Mouse (Mus musculus) midbrain, embryonic 16.5 days (tissue): ENCODE results near the gene Wnt2. TPM values are rescaled to one million over a fixed set of nuclear protein-coding genes. Genes with fewer than 3 reads are reported as not detected.

Experiments used
- ATAC-seq: fragments of 200-750 bp; cut with Nextera tagmentation; 2 replicates; pipeline ENCODE4 v1.8.0; 2017; ENCODE audit warnings: moderate TSS enrichment
- H3K27ac ChIP-seq: fragments of 300-500 bp; sonication (generic); 2 replicates; pipeline ENCODE4 v1.5.1; 2014; ENCODE audit warnings: mild to moderate bottlenecking, low read length, mixed read lengths
- H3K27me3 ChIP-seq: fragments of 300-500 bp; sonication (generic); 2 replicates; pipeline ENCODE4 v1.6.1; 2014; ENCODE audit warnings: low read depth, low read length, mixed read lengths; ENCODE audit not compliant: control insufficient read depth, insufficient read depth
- H3K36me3 ChIP-seq: fragments of 300-500 bp; sonication (generic); 2 replicates; pipeline ENCODE4 v1.6.1; 2014; ENCODE audit warnings: mild to moderate bottlenecking, low read length, moderate library complexity, mixed read lengths; ENCODE audit not compliant: control insufficient read depth, insufficient read depth
- H3K4me1 ChIP-seq: fragments of 300-500 bp; sonication (generic); 2 replicates; pipeline ENCODE4 v1.6.1; 2014; ENCODE audit warnings: mild to moderate bottlenecking, low read length, mixed read lengths; ENCODE audit not compliant: control insufficient read depth, insufficient read depth
- H3K4me2 ChIP-seq: fragments of 300-500 bp; sonication (generic); 2 replicates; pipeline ENCODE4 v1.6.1; 2014; ENCODE audit warnings: mild to moderate bottlenecking, low read length, mixed read lengths
- H3K4me3 ChIP-seq: fragments of 300-500 bp; sonication (generic); 2 replicates; pipeline ENCODE4 v1.5.1; 2014; ENCODE audit warnings: low read depth, mild to moderate bottlenecking, low read length, moderate library complexity, mixed read lengths
- H3K9ac ChIP-seq: fragments of 300-500 bp; sonication (generic); 2 replicates; pipeline ENCODE4 v1.6.1; 2014; ENCODE audit warnings: low read depth, low read length, mixed read lengths
- H3K9me3 ChIP-seq: fragments of 300-500 bp; sonication (generic); replicated peaks from 2 replicates; pipeline ENCODE4 v1.6.1; 2014; ENCODE audit warnings: mild to moderate bottlenecking, low read length, mixed read lengths; ENCODE audit not compliant: control insufficient read depth, poor library complexity, severe bottlenecking
- WGBS: fragments of 180-500 bp; shearing (Covaris S2); extraction: QIAGEN DNeasy Blood & Tissue Kit; methylation state at CpG from one replicate; pipeline ENCODE4 v1.1.7; 2014; 5-methylcytosine and 5-hydroxymethylcytosine counted together
- polyA plus RNA-seq: library from polyadenylated mRNA; unstranded; fragments of >200 nt; fragmentation: Nextera tagmentation; extraction: Ambion mirVana; gene quantifications from 2 replicates; pipeline ENCODE4 v1.2.1, GENCODE M21; 2015

Gene Wnt2
- 0.23 and 0.30 TPM in 2 replicates for polyA plus RNA-seq

- ATAC-seq: peak; percentile 77
- H3K4me1 ChIP-seq: peaks cover 12% of the 10 kb centered on the region; the same call in 1 of the 2 replicates
- WGBS: under 1% methylated on average over 44 of the region's 47 CpGs
- no peak within 1 kb of the TSS for H3K27ac ChIP-seq
- peaks cover 16% of the 10 kb centered on the region for H3K27me3 ChIP-seq
- H3K36me3 ChIP-seq: no peaks in the 10 kb centered on the region
- H3K9ac ChIP-seq: peak within 1 kb of the TSS; percentile 61
- peak within 1 kb of the TSS; percentile 41 for H3K4me3 ChIP-seq
- H3K9me3 ChIP-seq: no peaks in the 10 kb centered on the region
- H3K4me2 ChIP-seq: peak within 1 kb of the TSS; percentile 95
Measured at GRCm38 (mm10) chr6:18029746-18030656, at the start of gene Wnt2. Gene Wnt2, minus strand, starts transcription at chr6:18030585.

- Histone ChIP-seq H3K9me3 (no peaks in the 10 kb centered on the region), H3K27ac (no peak overlapping the region), H3K4me2 (no peak overlapping the region), H3K4me3 (no peak overlapping the region), H3K27me3 (no peaks in the 10 kb centered on the region), H3K36me3 (no peaks in the 10 kb centered on the region), H3K9ac (no peak overlapping the region), H3K4me1 (no peaks in the 10 kb centered on the region)
- WGBS: 26% methylated on average over 1 of the region's 1 CpGs
- no peak for ATAC-seq
Measured at GRCm38 (mm10) chr6:18078615-18079014, 48.2 kb upstream of the Wnt2 start.

- WGBS: 86% methylated on average over 7 of the region's 7 CpGs
- Histone ChIP-seq H3K36me3 (no peaks in the 10 kb centered on the region), H3K4me1 (no peaks in the 10 kb centered on the region), H3K4me2 (no peak overlapping the region), H3K27me3 (no peaks in the 10 kb centered on the region), H3K27ac (no peak overlapping the region), H3K4me3 (no peak overlapping the region), H3K9ac (no peak overlapping the region), H3K9me3 (no peaks in the 10 kb centered on the region)
- no peak for ATAC-seq
Measured at GRCm38 (mm10) chr6:18076986-18077385, 46.6 kb upstream of the Wnt2 start.

DNA sequence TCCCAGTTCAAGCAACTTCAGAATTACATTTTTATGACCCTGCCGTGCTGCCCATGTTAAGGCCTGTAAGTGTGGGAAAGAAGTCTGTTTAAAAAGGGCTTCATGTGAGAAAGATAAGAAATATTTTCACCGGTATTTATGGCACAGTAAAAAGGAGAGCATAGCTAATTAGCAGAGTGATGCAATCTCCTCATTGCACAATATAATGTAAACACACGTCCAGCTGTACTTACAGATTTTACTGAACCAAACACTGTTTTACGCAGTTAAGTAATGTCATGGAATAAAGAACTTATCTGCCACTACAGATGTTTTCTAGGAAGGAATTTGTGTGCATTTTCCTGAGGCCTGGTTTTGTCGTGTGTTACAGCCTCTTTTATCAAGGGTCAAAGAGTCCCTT, 46.2 kb upstream of the Wnt2 start:
- H3K4me2 ChIP-seq: no peak overlapping the region
- no peaks in the 10 kb centered on the region for H3K9me3 ChIP-seq
- no peak for ATAC-seq
- H3K9ac ChIP-seq: no peak overlapping the region
- no peak overlapping the region for H3K27ac ChIP-seq
- H3K36me3 ChIP-seq: no peaks in the 10 kb centered on the region
- no peaks in the 10 kb centered on the region for H3K4me1 ChIP-seq
- no peaks in the 10 kb centered on the region for H3K27me3 ChIP-seq
- H3K4me3 ChIP-seq: no peak overlapping the region
- 76% methylated on average over 5 of the region's 5 CpGs for WGBS

- Histone ChIP-seq H3K4me1 (no peaks in the 10 kb centered on the region), H3K36me3 (no peaks in the 10 kb centered on the region), H3K4me2 (no peak overlapping the region), H3K4me3 (no peak overlapping the region), H3K9ac (no peak overlapping the region), H3K27ac (no peak overlapping the region), H3K27me3 (no peaks in the 10 kb centered on the region), H3K9me3 (no peaks in the 10 kb centered on the region)
- 86% methylated on average over 4 of the region's 4 CpGs for WGBS
- no peak for ATAC-seq
Measured at GRCm38 (mm10) chr6:18057899-18058298, 27.5 kb upstream of the Wnt2 start.

DNA sequence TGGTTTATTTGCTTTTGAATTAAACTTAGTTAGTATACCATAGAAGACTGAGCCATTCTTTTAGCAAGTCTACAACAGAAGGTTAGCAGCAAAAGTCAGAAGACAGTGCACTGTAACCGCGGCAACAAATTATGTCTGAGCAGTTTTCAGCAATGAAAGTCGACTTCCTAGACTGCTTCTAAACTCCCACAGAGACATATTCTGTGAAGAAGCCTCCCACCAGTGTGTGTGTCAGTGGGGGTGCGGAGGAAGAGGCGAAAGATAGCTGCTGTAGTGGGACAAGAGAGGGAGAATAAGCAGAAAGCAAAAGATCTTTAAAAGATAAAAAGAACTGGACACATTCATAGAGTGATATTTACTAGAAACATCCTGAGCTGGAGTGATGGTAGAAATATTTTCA, 21.3 kb upstream of the Wnt2 start:
- 41% methylated on average over 5 of the region's 5 CpGs for WGBS
- H3K27ac ChIP-seq: no peak overlapping the region
- H3K9ac ChIP-seq: no peak overlapping the region
- H3K4me3 ChIP-seq: no peak overlapping the region
- H3K4me1 ChIP-seq: peaks cover 2% of the 10 kb centered on the region; the same call in 1 of the 2 replicates
- no peaks in the 10 kb centered on the region for H3K36me3 ChIP-seq
- H3K27me3 ChIP-seq: no peaks in the 10 kb centered on the region
- H3K9me3 ChIP-seq: no peaks in the 10 kb centered on the region
- H3K4me2 ChIP-seq: no peak overlapping the region
- ATAC-seq: no peak

- Histone ChIP-seq H3K36me3 (no peaks in the 10 kb centered on the region), H3K4me3 (no peak overlapping the region), H3K27ac (no peak overlapping the region), H3K4me1 (no peaks in the 10 kb centered on the region), H3K9ac (no peak overlapping the region), H3K4me2 (no peak overlapping the region), H3K27me3 (no peaks in the 10 kb centered on the region), H3K9me3 (no peaks in the 10 kb centered on the region)
- no peak for ATAC-seq
- WGBS: 84% methylated on average over 4 of the region's 4 CpGs
Measured at GRCm38 (mm10) chr6:18044299-18044698, 13.9 kb upstream of the Wnt2 start.

GRCm38 (mm10) chr6:18043172-18043571, 12.8 kb upstream of the Wnt2 start:
- 85% methylated on average over 5 of the region's 5 CpGs for WGBS
- Histone ChIP-seq H3K4me3 (no peak overlapping the region), H3K4me2 (no peak overlapping the region), H3K9me3 (no peaks in the 10 kb centered on the region), H3K9ac (no peak overlapping the region), H3K27ac (no peak overlapping the region), H3K36me3 (no peaks in the 10 kb centered on the region), H3K27me3 (no peaks in the 10 kb centered on the region), H3K4me1 (no peaks in the 10 kb centered on the region)
- ATAC-seq: no peak

GRCm38 (mm10) chr6:18032271-18032670, 1.9 kb upstream of the Wnt2 start:
- Histone ChIP-seq H3K9ac (no peak overlapping the region; the same call in 1 of the 2 replicates), H3K4me3 (peak overlapping the region; percentile 41), H3K9me3 (no peaks in the 10 kb centered on the region), H3K4me2 (peak overlapping the region; percentile 95), H3K27me3 (peaks cover 16% of the 10 kb centered on the region), H3K36me3 (no peaks in the 10 kb centered on the region), H3K4me1 (peaks cover 12% of the 10 kb centered on the region; the same call in 1 of the 2 replicates), H3K27ac (no peak overlapping the region)
- no peak for ATAC-seq
- 18% methylated on average over 6 of the region's 6 CpGs for WGBS
